Mouse (Mus musculus) retina, postnatal 1 day (tissue): ENCODE results near the gene Klhdc3.

ENCODE experiments used
- DNase-seq: peaks from one replicate; pipeline ENCODE4 v3.0.0-alpha.2; 2012

Klhdc3 gene

GRCm38 (mm10) chr17:46701489-46701888 is 20.8 kb upstream of the Klhdc3 start:
- no peak for DNase-seq

- no peak for DNase-seq
Observed at GRCm38 (mm10) chr17:46699912-46700311, 19.2 kb upstream of the Klhdc3 start.

- no peak for DNase-seq
Observed at GRCm38 (mm10) chr17:46699245-46699644, 18.5 kb upstream of the Klhdc3 start.

GRCm38 (mm10) chr17:46698515-46698914 is 17.8 kb upstream of the Klhdc3 start:
- no peak for DNase-seq

- DNase-seq, result no peak
Observed at GRCm38 (mm10) chr17:46694517-46695063, 13.9 kb upstream of the Klhdc3 start.

- DNase-seq, result no peak
Observed at GRCm38 (mm10) chr17:46691390-46691789, 10.7 kb upstream of the Klhdc3 start.

- no peak for DNase-seq
Observed at GRCm38 (mm10) chr17:46690665-46691064, 10.0 kb upstream of the Klhdc3 start.

GRCm38 (mm10) chr17:46685913-46686312 is 5.2 kb upstream of the Klhdc3 start:
- no peak for DNase-seq

- DNase-seq, result no peak
Observed at GRCm38 (mm10) chr17:46682654-46683389, 2.1 kb upstream of the Klhdc3 start.

GRCm38 (mm10) chr17:46681466-46682118 is 878 bp upstream of the Klhdc3 start:
- no peak for DNase-seq

GRCm38 (mm10) chr17:46679843-46680759 is 613 bp downstream of the Klhdc3 start:
- DNase-seq, result peak; percentile 74

- DNase-seq, result no peak
Observed at GRCm38 (mm10) chr17:46678911-46679310, 1.8 kb downstream of the Klhdc3 start.

GRCm38 (mm10) chr17:46678416-46678815 is 2.3 kb downstream of the Klhdc3 start, which contains the start of gene Mea1:
TSS of gene Mea1 (plus strand) at chr17:46678793.
- no peak for DNase-seq

GRCm38 (mm10) chr17:46674530-46675283 is 6.0 kb downstream of the Klhdc3 start:
- DNase-seq, result no peak

- peak; percentile 95 for DNase-seq
Observed at GRCm38 (mm10) chr17:46673850-46674529, 6.7 kb downstream of the Klhdc3 start, which contains the start of gene Rrp36. TSS of gene Rrp36 (minus strand) at chr17:46674352.

GRCm38 (mm10) chr17:46669911-46670310 is 10.8 kb downstream of the Klhdc3 start:
- DNase-seq, result no peak

- no peak for DNase-seq
Observed at GRCm38 (mm10) chr17:46667712-46668111, 13.0 kb downstream of the Klhdc3 start.

GRCm38 (mm10) chr17:46662730-46663129 is 18.0 kb downstream of the Klhdc3 start:
- DNase-seq, result no peak

- DNase-seq, result no peak
Observed at GRCm38 (mm10) chr17:46661981-46662380, 18.7 kb downstream of the Klhdc3 start.

- DNase-seq, result no peak
Observed at GRCm38 (mm10) chr17:46661351-46661750, 19.4 kb downstream of the Klhdc3 start.

GRCm38 (mm10) chr17:46656054-46656453 is 24.7 kb downstream of the Klhdc3 start:
- DNase-seq, result no peak
